Mouse (Mus musculus): ENCODE results near the gene Slc19a2. TPM values are rescaled to one million over a fixed set of nuclear protein-coding genes. Genes with fewer than 3 reads are reported as not detected.

The Slc19a2 gene
- total RNA-seq, 1 experiment, result 93.3 TPM

DNA sequence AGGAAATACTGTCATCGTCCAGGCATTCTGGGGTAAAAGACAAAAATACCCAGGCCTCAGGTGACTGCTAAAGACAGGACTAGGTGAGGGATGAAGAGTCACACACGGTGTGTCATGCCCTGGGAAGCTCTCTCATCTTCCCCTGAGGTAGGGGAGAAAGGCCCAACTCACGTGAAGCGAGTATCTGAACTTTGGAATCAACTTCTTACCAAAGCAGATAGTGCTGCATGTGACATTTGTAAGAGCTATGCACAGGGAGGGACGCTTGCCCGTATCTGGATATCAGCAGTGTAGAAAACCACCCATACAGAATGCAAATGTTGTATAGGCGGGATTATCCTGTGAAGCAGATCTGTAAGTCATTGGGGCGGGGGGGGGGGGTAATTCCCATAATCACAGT lies 36.2 kb upstream of the Slc19a2 start:
- Histone ChIP-seq H3K27ac (ENCODE audit: insufficient read depth, low read depth, low read length, poor library complexity, severe bottlenecking) (no peak overlapping the region), H3K36me3 (ENCODE audit: control insufficient read depth, insufficient read depth, low read length, poor library complexity, severe bottlenecking) (no peaks in the 10 kb centered on the region), H3K4me1 (ENCODE audit: control insufficient read depth in 2 of 2, insufficient read depth in 2 of 2, low read length in 2 of 2, poor library complexity in 1 of 2) (no peaks in the 10 kb centered on the region), H3K4me3 (ENCODE audit: insufficient read depth in 1 of 2, low read depth in 1 of 2, low read length in 2 of 2, poor library complexity in 1 of 2, severe bottlenecking in 1 of 2) (no peak overlapping the region), H3K9ac (ENCODE audit: insufficient read depth, low read depth, low read length, poor library complexity, severe bottlenecking) (no peak overlapping the region), H3K9me3 (ENCODE audit: control insufficient read depth, insufficient read depth, low read depth, low read length) (no peaks in the 10 kb centered on the region)
- DNase-seq (ENCODE audit: low read depth, low spot score), result no peak
- in situ Hi-C loops (cut with MboI; ENCODE audit: low sequenced_read_pairs in 2 of 2, unreplicated experiment in 2 of 2), result no loop called here
- TF ChIP-seq CHD2 (IDR thresholded peaks at IDR 0.05; ENCODE audit: low read depth, low read length), result no peak
- no peak for TF ChIP-seq MAFK (IDR thresholded peaks at IDR 0.05; ENCODE audit: insufficient read depth, low read depth, low read length)

DNA sequence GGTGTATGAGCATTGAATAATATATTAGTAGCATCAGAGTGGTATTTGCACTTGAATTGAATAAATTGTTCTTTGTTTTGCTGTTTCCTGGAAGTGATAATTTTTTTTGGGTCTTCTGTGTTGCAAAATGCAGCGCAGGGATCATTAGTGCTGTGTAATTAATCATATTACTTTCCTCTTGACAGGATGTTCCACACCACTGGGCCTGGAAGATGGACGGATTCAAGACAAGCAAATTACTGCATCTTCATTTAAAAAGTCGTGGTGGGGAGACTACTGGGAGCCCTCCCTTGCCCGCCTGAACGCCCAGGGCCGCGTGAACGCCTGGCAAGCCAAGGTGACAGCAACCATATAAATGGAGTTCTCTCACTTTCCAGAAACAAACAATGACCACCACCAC lies 34.7 kb upstream of the Slc19a2 start:
- H3K27ac ChIP-seq (ENCODE audit: insufficient read depth, low read depth, low read length, poor library complexity, severe bottlenecking), result no peak overlapping the region
- in situ Hi-C loops (cut with MboI; ENCODE audit: low sequenced_read_pairs in 2 of 2, unreplicated experiment in 2 of 2), result no loop called here
- DNase-seq (ENCODE audit: low read depth, low spot score), result no peak
- no peaks in the 10 kb centered on the region for H3K4me1 ChIP-seq (ENCODE audit: control insufficient read depth in 2 of 2, insufficient read depth in 2 of 2, low read length in 2 of 2, poor library complexity in 1 of 2)
- H3K4me3 ChIP-seq (ENCODE audit: insufficient read depth in 1 of 2, low read depth in 1 of 2, low read length in 2 of 2, poor library complexity in 1 of 2, severe bottlenecking in 1 of 2), result no peak overlapping the region
- H3K9me3 ChIP-seq (ENCODE audit: control insufficient read depth, insufficient read depth, low read depth, low read length), result no peaks in the 10 kb centered on the region
- H3K9ac ChIP-seq (ENCODE audit: insufficient read depth, low read depth, low read length, poor library complexity, severe bottlenecking), result no peak overlapping the region
- TF ChIP-seq HCFC1 (IDR thresholded peaks at IDR 0.05; ENCODE audit: borderline replicate concordance, insufficient read depth, low read length) (no peak), ZNF384 (IDR thresholded peaks at IDR 0.05; ENCODE audit: low read depth, low read length) (no peak), ZC3H11A (IDR thresholded peaks at IDR 0.05; ENCODE audit: borderline replicate concordance, low read depth, low read length) (no peak), CHD2 (IDR thresholded peaks at IDR 0.05; ENCODE audit: low read depth, low read length) (no peak), MAFK (IDR thresholded peaks at IDR 0.05; ENCODE audit: insufficient read depth, low read depth, low read length) (no peak)
- H3K36me3 ChIP-seq (ENCODE audit: control insufficient read depth, insufficient read depth, low read length, poor library complexity, severe bottlenecking), result no peaks in the 10 kb centered on the region

DNA sequence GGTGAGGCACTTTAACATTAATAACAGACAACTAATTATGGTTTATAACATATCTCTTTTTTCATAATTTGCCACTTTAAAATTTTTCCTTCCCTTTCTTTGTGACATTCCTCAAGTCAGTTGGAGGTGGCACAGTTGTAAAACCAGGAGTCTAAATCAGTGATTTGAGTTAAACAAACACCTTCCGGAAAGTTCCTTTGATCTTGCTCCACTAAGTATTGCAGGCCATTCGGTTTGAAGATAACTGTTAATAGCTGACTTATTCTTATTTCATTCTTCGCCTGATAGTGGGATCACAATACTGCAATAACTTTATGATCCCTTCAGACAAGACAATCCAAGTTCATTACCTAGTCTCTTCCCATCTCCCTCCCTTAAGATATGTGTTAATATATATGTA lies 33.7 kb upstream of the Slc19a2 start:
- H3K36me3 ChIP-seq (ENCODE audit: control insufficient read depth, insufficient read depth, low read length, poor library complexity, severe bottlenecking), result no peaks in the 10 kb centered on the region
- H3K27ac ChIP-seq (ENCODE audit: insufficient read depth, low read depth, low read length, poor library complexity, severe bottlenecking), result no peak overlapping the region
- H3K4me1 ChIP-seq (ENCODE audit: control insufficient read depth in 2 of 2, insufficient read depth in 2 of 2, low read length in 2 of 2, poor library complexity in 1 of 2), result no peaks in the 10 kb centered on the region
- DNase-seq (ENCODE audit: low read depth, low spot score), result no peak
- in situ Hi-C loops (cut with MboI; ENCODE audit: low sequenced_read_pairs in 2 of 2, unreplicated experiment in 2 of 2), result no loop called here
- no peak overlapping the region for H3K9ac ChIP-seq (ENCODE audit: insufficient read depth, low read depth, low read length, poor library complexity, severe bottlenecking)
- H3K4me3 ChIP-seq (ENCODE audit: insufficient read depth in 1 of 2, low read depth in 1 of 2, low read length in 2 of 2, poor library complexity in 1 of 2, severe bottlenecking in 1 of 2), result no peak overlapping the region
- TF ChIP-seq ZC3H11A (IDR thresholded peaks at IDR 0.05; ENCODE audit: borderline replicate concordance, low read depth, low read length) (no peak), CHD2 (IDR thresholded peaks at IDR 0.05; ENCODE audit: low read depth, low read length) (no peak), HCFC1 (IDR thresholded peaks at IDR 0.05; ENCODE audit: borderline replicate concordance, insufficient read depth, low read length) (no peak), MAFK (IDR thresholded peaks at IDR 0.05; ENCODE audit: insufficient read depth, low read depth, low read length) (no peak), ZNF384 (IDR thresholded peaks at IDR 0.05; ENCODE audit: low read depth, low read length) (no peak)
- H3K9me3 ChIP-seq (ENCODE audit: control insufficient read depth, insufficient read depth, low read depth, low read length), result no peaks in the 10 kb centered on the region

DNA sequence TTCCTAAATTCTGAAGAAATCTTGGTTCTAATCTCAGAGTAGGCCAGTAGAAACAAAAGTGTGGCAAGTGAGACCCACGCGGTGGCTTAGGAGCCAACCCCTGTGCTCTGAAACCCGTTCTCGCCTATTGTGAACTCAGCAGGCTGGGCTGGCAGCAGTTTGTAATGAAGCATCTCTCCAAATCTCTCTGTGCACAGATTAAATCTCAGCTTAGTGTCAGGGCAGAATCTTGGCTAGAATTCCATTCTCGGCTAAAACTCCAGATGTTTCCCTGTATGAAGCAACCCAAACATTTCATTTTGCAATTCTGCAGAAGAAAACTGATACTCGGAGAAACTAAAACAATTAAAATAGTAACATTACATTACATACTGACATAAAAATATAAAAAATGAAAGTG lies 33.3 kb upstream of the Slc19a2 start:
- TF ChIP-seq ZNF384 (IDR thresholded peaks at IDR 0.05; ENCODE audit: low read depth, low read length) (no peak), MAFK (IDR thresholded peaks at IDR 0.05; ENCODE audit: insufficient read depth, low read depth, low read length) (no peak), ZC3H11A (IDR thresholded peaks at IDR 0.05; ENCODE audit: borderline replicate concordance, low read depth, low read length) (no peak), CHD2 (IDR thresholded peaks at IDR 0.05; ENCODE audit: low read depth, low read length) (no peak), HCFC1 (IDR thresholded peaks at IDR 0.05; ENCODE audit: borderline replicate concordance, insufficient read depth, low read length) (no peak)
- no peaks in the 10 kb centered on the region for H3K9me3 ChIP-seq (ENCODE audit: control insufficient read depth, insufficient read depth, low read depth, low read length)
- DNase-seq (ENCODE audit: low read depth, low spot score), result no peak
- no peaks in the 10 kb centered on the region for H3K36me3 ChIP-seq (ENCODE audit: control insufficient read depth, insufficient read depth, low read length, poor library complexity, severe bottlenecking)
- no peak overlapping the region for H3K4me3 ChIP-seq (ENCODE audit: insufficient read depth in 1 of 2, low read depth in 1 of 2, low read length in 2 of 2, poor library complexity in 1 of 2, severe bottlenecking in 1 of 2)
- H3K27ac ChIP-seq (ENCODE audit: insufficient read depth, low read depth, low read length, poor library complexity, severe bottlenecking), result no peak overlapping the region
- in situ Hi-C loops (cut with MboI; ENCODE audit: low sequenced_read_pairs in 2 of 2, unreplicated experiment in 2 of 2), result no loop called here
- H3K4me1 ChIP-seq (ENCODE audit: control insufficient read depth in 2 of 2, insufficient read depth in 2 of 2, low read length in 2 of 2, poor library complexity in 1 of 2), result no peaks in the 10 kb centered on the region
- H3K9ac ChIP-seq (ENCODE audit: insufficient read depth, low read depth, low read length, poor library complexity, severe bottlenecking), result no peak overlapping the region

All from ES-E14 (cell line).